Mouse (Mus musculus): ENCODE measurements around the gene Slc16a2. TPM values are rescaled to one million over a fixed set of nuclear protein-coding genes. Genes with fewer than 3 reads are reported as not detected.
"Not testable (repeated sequence)": the region's sequence is repeated elsewhere in the genome, so short reads cannot be mapped to it uniquely, and the experiment has no call there.

Gene Slc16a2
- polyA plus RNA-seq, 1 experiment from 2014 or later, result 6.0 TPM

- Histone ChIP-seq H3K4me1 (no peaks in the 10 kb centered on the region), H3K27ac (no peak overlapping the region), H3K27me3 (ENCODE audit: insufficient read depth, poor library complexity, severe bottlenecking) (peaks cover 5% of the 10 kb centered on the region; the same call in 1 of the 2 replicates), H3K4me3 (no peak overlapping the region), H3K9me3 (no peaks in the 10 kb centered on the region), H3K36me3 (no peaks in the 10 kb centered on the region)
- no peak for DNase-seq (ENCODE audit: low spot score)
- WGBS, result 15% methylated on average over 2 of the region's 2 CpGs
Measured at GRCm38 (mm10) chrX:103674674-103675073, 147.1 kb downstream of the Slc16a2 start.

DNA sequence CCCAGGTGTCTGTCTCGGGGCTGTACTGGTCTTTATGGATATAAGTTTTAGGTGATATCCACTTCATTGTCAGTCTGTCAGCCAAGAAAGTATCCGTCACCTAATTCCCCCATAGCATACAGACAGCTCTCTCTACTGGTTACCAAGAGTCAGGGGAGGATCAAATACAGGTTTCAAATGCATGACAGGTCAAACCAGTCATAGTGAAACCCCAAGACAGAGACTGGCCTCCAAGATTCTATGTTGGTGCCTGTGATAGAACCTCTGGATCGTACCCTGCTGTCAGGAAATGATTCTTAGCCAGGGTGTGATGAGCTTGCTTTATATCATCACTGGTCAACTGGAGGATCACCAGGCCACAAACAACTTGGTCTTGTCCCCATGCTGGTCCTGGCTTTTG, 148.0 kb downstream of the Slc16a2 start:
- H3K27me3 ChIP-seq (ENCODE audit: insufficient read depth, poor library complexity, severe bottlenecking), result peaks cover 5% of the 10 kb centered on the region; the same call in 1 of the 2 replicates
- H3K27ac ChIP-seq, result no peak overlapping the region
- no peaks in the 10 kb centered on the region for H3K4me1 ChIP-seq
- H3K9me3 ChIP-seq, result no peaks in the 10 kb centered on the region
- no peaks in the 10 kb centered on the region for H3K36me3 ChIP-seq
- H3K4me3 ChIP-seq, result no peak overlapping the region
- WGBS, result 71% methylated on average over 3 of the region's 3 CpGs
- no peak for DNase-seq (ENCODE audit: low spot score)

GRCm38 (mm10) chrX:103670245-103670644, 151.5 kb downstream of the Slc16a2 start:
- H3K27me3 ChIP-seq (ENCODE audit: insufficient read depth, poor library complexity, severe bottlenecking), result no peaks in the 10 kb centered on the region; the same call in 1 of the 2 replicates
- H3K4me3 ChIP-seq, result no peak overlapping the region
- no peaks in the 10 kb centered on the region for H3K4me1 ChIP-seq
- H3K27ac ChIP-seq, result no peak overlapping the region
- DNase-seq (ENCODE audit: low spot score), result no peak
- no peaks in the 10 kb centered on the region for H3K9me3 ChIP-seq
- no peaks in the 10 kb centered on the region for H3K36me3 ChIP-seq

DNA sequence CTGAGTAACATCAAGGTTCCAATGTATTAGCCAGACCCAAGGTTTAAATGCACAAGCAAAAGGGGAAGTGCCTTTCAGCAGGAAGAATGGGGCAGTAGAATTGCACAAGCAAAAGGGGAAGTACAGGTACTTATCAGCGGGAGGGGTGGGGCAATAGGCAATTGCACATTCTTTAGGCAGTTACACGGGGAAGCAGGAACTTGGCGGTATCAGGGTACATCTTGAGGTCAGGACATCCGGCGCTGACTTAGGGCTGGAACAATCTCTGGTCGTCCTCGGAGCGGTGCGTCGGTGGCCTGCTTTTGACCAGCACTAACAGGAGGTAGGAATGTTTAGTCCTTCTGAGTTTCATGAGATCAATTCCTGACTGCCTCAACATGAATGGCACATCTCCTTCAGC, 157.3 kb downstream of the Slc16a2 start:
- H3K36me3 ChIP-seq; H3K4me3 ChIP-seq; DNase-seq (ENCODE audit: low spot score); H3K9me3 ChIP-seq; H3K4me1 ChIP-seq; H3K27ac ChIP-seq: not testable (repeated sequence)
- peaks cover 22% of the 10 kb centered on the region; the same call in 1 of the 2 replicates for H3K27me3 ChIP-seq (ENCODE audit: insufficient read depth, poor library complexity, severe bottlenecking)
- 78% methylated on average over 10 of the region's 10 CpGs for WGBS

GRCm38 (mm10) chrX:103658985-103659384, 162.8 kb downstream of the Slc16a2 start:
- Histone ChIP-seq H3K27ac (no peak overlapping the region), H3K27me3 (ENCODE audit: insufficient read depth, poor library complexity, severe bottlenecking) (peaks cover 37% of the 10 kb centered on the region; the same call in 1 of the 2 replicates), H3K36me3 (no peaks in the 10 kb centered on the region), H3K4me3 (no peak overlapping the region), H3K9me3 (no peaks in the 10 kb centered on the region), H3K4me1 (no peaks in the 10 kb centered on the region)
- 55% methylated on average over 3 of the region's 4 CpGs for WGBS
- no peak for DNase-seq (ENCODE audit: low spot score)

DNA sequence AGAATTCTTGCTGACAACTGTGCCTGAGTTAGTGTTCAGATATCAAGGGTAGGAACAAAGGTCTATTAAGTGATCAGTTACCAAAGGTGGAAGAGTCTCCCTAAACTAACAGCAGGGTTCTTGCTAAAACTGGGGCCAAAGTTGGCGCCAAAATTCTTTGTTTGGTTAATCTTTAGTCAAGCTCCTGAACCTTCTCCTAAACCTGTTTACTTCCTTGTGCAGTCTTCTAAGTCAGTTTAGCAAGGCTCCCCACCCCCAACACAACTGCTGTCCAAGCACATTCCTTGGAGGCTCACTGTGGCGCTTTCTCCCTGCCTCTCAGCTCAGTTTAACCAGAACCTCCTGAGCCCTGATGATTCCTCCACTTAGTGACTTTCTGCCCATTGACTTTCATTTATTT, 168.8 kb downstream of the Slc16a2 start:
- H3K27me3 ChIP-seq (ENCODE audit: insufficient read depth, poor library complexity, severe bottlenecking), result peaks cover 24% of the 10 kb centered on the region; the same call in 1 of the 2 replicates

DNA sequence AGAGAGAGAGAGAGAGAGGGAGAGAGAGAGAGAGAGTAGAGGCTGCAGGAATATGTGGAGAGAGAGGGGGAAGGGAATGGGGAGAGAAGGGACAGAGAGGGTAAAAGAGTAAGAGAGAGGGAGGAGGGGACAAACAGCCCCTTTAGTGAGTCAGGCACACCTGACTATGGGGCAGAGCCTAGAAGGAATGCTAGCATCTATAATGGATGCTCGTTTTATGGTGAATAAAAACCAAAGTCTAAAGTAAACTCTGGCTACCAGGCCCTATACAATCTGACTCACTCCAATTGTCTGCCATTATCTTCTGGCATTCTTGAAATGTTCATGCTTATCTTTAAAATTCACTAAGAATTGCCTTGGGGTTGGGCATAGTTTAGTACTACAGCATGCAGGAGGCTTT, 169.7 kb downstream of the Slc16a2 start:
- WGBS, result 64% methylated on average over 1 of the region's 1 CpGs
- DNase-seq (ENCODE audit: low spot score), result no peak
- Histone ChIP-seq H3K27me3 (ENCODE audit: insufficient read depth, poor library complexity, severe bottlenecking) (peaks cover 26% of the 10 kb centered on the region; the same call in 1 of the 2 replicates), H3K4me3 (no peak overlapping the region), H3K27ac (no peak overlapping the region), H3K36me3 (no peaks in the 10 kb centered on the region), H3K4me1 (0 out of 2 replicates have a peak, but pooled peaks cover 4% of the 10 kb centered on the region), H3K9me3 (no peaks in the 10 kb centered on the region)

More for the DNA sequence above, 168.8 kb downstream of the Slc16a2 start:
- 21% methylated on average over 2 of the region's 2 CpGs for WGBS
- Histone ChIP-seq H3K4me1 (0 out of 2 replicates have a peak, but pooled peaks cover 4% of the 10 kb centered on the region), H3K27ac (no peak overlapping the region), H3K9me3 (no peaks in the 10 kb centered on the region), H3K36me3 (no peaks in the 10 kb centered on the region), H3K4me3 (no peak overlapping the region)
- DNase-seq (ENCODE audit: low spot score), result no peak

Other genes starting within 250 kb of the Slc16a2 start
- not detected in 2 replicates for gene Zcchc13, start 191.4 kb downstream of the Slc16a2 start, polyA plus RNA-seq (2016; fragmentation: Nextera tagmentation; extraction: Ambion mirVana)
- gene Rlim, start 159.3 kb upstream of the Slc16a2 start, polyA plus RNA-seq (2016; fragmentation: Nextera tagmentation; extraction: Ambion mirVana), result 33.4 and 34.6 TPM in 2 replicates